Mouse (Mus musculus) MEL (cell line): Measurements from ENCODE around the gene Adam30. TPM values are rescaled to one million over a fixed set of nuclear protein-coding genes. Genes with fewer than 3 reads are reported as not detected.

Experiments used
- DNase-seq: peaks from one replicate; pipeline ENCODE4 v3.0.0; 2011; ENCODE audit warnings: low read depth, low spot score
- H3K27ac ChIP-seq: 2 replicates; pipeline ENCODE4 v1.5.1; 2012; ENCODE audit warnings: low read depth, mild to moderate bottlenecking, control low read depth, low read length, moderate library complexity; ENCODE audit not compliant: control insufficient read depth
- H3K27me3 ChIP-seq, 2 experiments: fragments of 150-350 bp in 1 of 2; sonication (generic) in 1 of 2; 2 replicates each; pipeline ENCODE4 v1.6.1; 2012; ENCODE audit warnings: low read length in 2 of 2, mild to moderate bottlenecking in 2 of 2, improper control_type of control experiment in 1 of 2, moderate library complexity in 1 of 2; ENCODE audit not compliant: insufficient read depth in 2 of 2, control insufficient read depth in 1 of 2
- H3K36me3 ChIP-seq, 2 experiments: 2 replicates each; pipeline ENCODE4 v1.6.1; 2012 to 2014; ENCODE audit warnings: low read length in 2 of 2, improper control_type of control experiment in 1 of 2, inconsistent platforms in 1 of 2, mild to moderate bottlenecking in 1 of 2; ENCODE audit not compliant: insufficient read depth in 2 of 2, control insufficient read depth in 1 of 2
- H3K4me1 ChIP-seq, 2 experiments: fragments of 150-350 bp in 1 of 2; sonication (generic) in 1 of 2; 2 replicates each; pipeline ENCODE4 v1.6.1; 2012; ENCODE audit warnings: low read length in 2 of 2, improper control_type of control experiment in 1 of 2, mild to moderate bottlenecking in 1 of 2; ENCODE audit not compliant: insufficient read depth in 2 of 2, control insufficient read depth in 1 of 2
- H3K4me3 ChIP-seq, 2 experiments: fragments of 150-350 bp in 1 of 2; sonication (generic) in 1 of 2; 2 replicates each; pipeline ENCODE4 v1.5.1; 2012; ENCODE audit warnings: low read depth in 2 of 2, low read length in 2 of 2, mild to moderate bottlenecking in 2 of 2, moderate library complexity in 2 of 2, control low read depth in 1 of 2, improper control_type of control experiment in 1 of 2; ENCODE audit not compliant: control insufficient read depth in 1 of 2, insufficient read depth in 1 of 2
- H3K79me2 ChIP-seq: 2 replicates; pipeline ENCODE4 v1.6.1; 2012; ENCODE audit warnings: mild to moderate bottlenecking, low read length, moderate library complexity; ENCODE audit not compliant: control insufficient read depth, poor library complexity, insufficient read depth
- H3K9ac ChIP-seq: 2 replicates; pipeline ENCODE4 v1.6.1; 2012; ENCODE audit warnings: low read depth, mild to moderate bottlenecking, control low read depth, low read length, moderate library complexity; ENCODE audit not compliant: control insufficient read depth, poor library complexity, severe bottlenecking
- H3K9me3 ChIP-seq: fragments of 150-350 bp; sonication (generic); replicated peaks from 2 replicates; pipeline ENCODE4 v1.6.1; 2012; ENCODE audit warnings: mild to moderate bottlenecking, low read length, improper control_type of control experiment, moderate library complexity; ENCODE audit not compliant: insufficient read depth
- CHD2 ChIP-seq: IDR thresholded peaks from 2 replicates; pipeline ENCODE4 v1.6.1; 2011; ENCODE audit warnings: low read length, improper control_type of control experiment
- ELF1 ChIP-seq: IDR thresholded peaks from 2 replicates; pipeline ENCODE4 v1.6.1; 2014; ENCODE audit warnings: low read depth, mild to moderate bottlenecking, inconsistent platforms, low read length, improper control_type of control experiment, moderate library complexity
- ETS1 ChIP-seq: IDR thresholded peaks from 2 replicates; pipeline ENCODE4 v1.6.1; 2012; ENCODE audit warnings: low read depth, mild to moderate bottlenecking, inconsistent platforms, low read length, improper control_type of control experiment, moderate library complexity
- GABPA ChIP-seq: IDR thresholded peaks from 2 replicates; pipeline ENCODE4 v1.6.1; 2012; ENCODE audit warnings: low read depth, mild to moderate bottlenecking, inconsistent platforms, low read length, improper control_type of control experiment, moderate library complexity
- HCFC1 ChIP-seq: IDR thresholded peaks from 2 replicates; pipeline ENCODE4 v1.6.1; 2012; ENCODE audit warnings: low read depth, mild to moderate bottlenecking, inconsistent platforms, low read length, improper control_type of control experiment, moderate library complexity
- JUND ChIP-seq: IDR thresholded peaks from 2 replicates; pipeline ENCODE4 v1.6.1; 2011; ENCODE audit warnings: low read depth, mild to moderate bottlenecking, improper control_type of control experiment, low read length
- MAFK ChIP-seq: IDR thresholded peaks from 2 replicates; pipeline ENCODE4 v1.6.1; 2011; ENCODE audit warnings: low read depth, mild to moderate bottlenecking, low read length, improper control_type of control experiment, borderline replicate concordance
- MAX ChIP-seq: IDR thresholded peaks from 2 replicates; pipeline ENCODE4 v1.6.1; 2011; ENCODE audit warnings: low read length, improper control_type of control experiment
- MXI1 ChIP-seq: IDR thresholded peaks from 2 replicates; pipeline ENCODE4 v1.6.1; 2011; ENCODE audit warnings: mild to moderate bottlenecking, low read depth, low read length, improper control_type of control experiment
- MYB ChIP-seq: IDR thresholded peaks from 2 replicates; pipeline ENCODE4 v1.6.1; 2011; ENCODE audit warnings: mild to moderate bottlenecking, low read depth, low read length, improper control_type of control experiment
- MYC ChIP-seq: IDR thresholded peaks from 2 replicates; pipeline ENCODE4 v1.6.1; 2011; ENCODE audit warnings: low read depth, mild to moderate bottlenecking, low read length, improper control_type of control experiment, moderate library complexity
- SMC3 ChIP-seq: IDR thresholded peaks from 2 replicates; pipeline ENCODE4 v1.6.1; 2011; ENCODE audit warnings: low read depth, low read length, improper control_type of control experiment
- TBP ChIP-seq: IDR thresholded peaks from 2 replicates; pipeline ENCODE4 v1.8.0; 2011; ENCODE audit warnings: low read depth, low read length, improper control_type of control experiment
- TCF12 ChIP-seq: IDR thresholded peaks from 2 replicates; pipeline ENCODE4 v1.6.1; 2014; ENCODE audit warnings: low read depth, mild to moderate bottlenecking, inconsistent platforms, low read length, improper control_type of control experiment, moderate library complexity
- USF1 ChIP-seq: IDR thresholded peaks from 2 replicates; pipeline ENCODE4 v1.6.1; 2014; ENCODE audit warnings: low read depth, mild to moderate bottlenecking, inconsistent platforms, low read length, improper control_type of control experiment, moderate library complexity
- ZC3H11A ChIP-seq: IDR thresholded peaks from 2 replicates; pipeline ENCODE4 v1.6.1; 2012; ENCODE audit warnings: low read depth, mild to moderate bottlenecking, inconsistent platforms, low read length, improper control_type of control experiment
- ZNF384 ChIP-seq: IDR thresholded peaks from 2 replicates; pipeline ENCODE4 v1.6.1; 2012; ENCODE audit warnings: low read depth, mild to moderate bottlenecking, inconsistent platforms, low read length, improper control_type of control experiment
- polyA plus RNA-seq, 2 experiments: library from polyadenylated mRNA; stranded (reverse) in 1 of 2; unstranded in 1 of 2; fragments of >175 nt in 1 of 2; fragments of >200 nt in 1 of 2; gene quantifications; 2 replicates each; pipeline versions ENCODE4 v1.2.1 to v1.2.4; 2012; ENCODE audit warnings: low replicate concordance in 2 of 2, low read depth in 1 of 2; ENCODE audit not compliant: insufficient read length in 2 of 2, insufficient read depth in 1 of 2, missing spikeins in 1 of 2
- total RNA-seq: library from RNA; depleted of rRNA; stranded (reverse); fragments of 300-350 nt; gene quantifications from 2 replicates; pipeline ENCODE4 v1.2.3, GENCODE M21; 2012

Adam30 gene
- total and polyA plus RNA-seq, 3 experiments, result not detected

DNA sequence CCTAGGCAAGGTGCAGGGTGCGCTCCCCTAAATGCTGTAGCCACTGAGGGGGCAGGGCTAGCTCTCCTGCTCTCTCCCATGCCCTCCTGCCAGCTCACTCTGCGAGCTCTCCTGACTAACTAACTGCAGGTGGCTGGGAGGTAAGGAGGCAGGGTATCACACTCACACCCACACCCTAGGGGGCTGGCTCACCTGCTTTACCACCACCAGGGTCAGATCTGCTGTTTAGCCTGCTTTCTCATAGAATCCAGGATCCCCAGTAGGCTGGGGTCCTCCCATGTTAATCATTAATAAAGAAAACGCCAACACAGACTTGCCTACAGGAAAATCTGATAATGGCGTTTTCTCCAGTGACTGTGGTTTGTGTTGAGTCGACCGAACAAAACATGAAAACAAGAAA is 41.1 kb upstream of the Adam30 start:
- H3K36me3 ChIP-seq, result peaks cover 0 to 6% of the 10 kb centered on the region in 2 experiments; a peak in 2 of 4 replicates
- H3K27ac ChIP-seq, result no peak overlapping the region
- TF ChIP-seq GABPA (no peak), ZNF384 (no peak), MXI1 (no peak), CHD2 (no peak), MAX (no peak), TCF12 (no peak), MYC (no peak), SMC3 (no peak), JUND (no peak), MYB (no peak)
- TF ChIP-seq, all 39 proteins: peak for 0

DNA sequence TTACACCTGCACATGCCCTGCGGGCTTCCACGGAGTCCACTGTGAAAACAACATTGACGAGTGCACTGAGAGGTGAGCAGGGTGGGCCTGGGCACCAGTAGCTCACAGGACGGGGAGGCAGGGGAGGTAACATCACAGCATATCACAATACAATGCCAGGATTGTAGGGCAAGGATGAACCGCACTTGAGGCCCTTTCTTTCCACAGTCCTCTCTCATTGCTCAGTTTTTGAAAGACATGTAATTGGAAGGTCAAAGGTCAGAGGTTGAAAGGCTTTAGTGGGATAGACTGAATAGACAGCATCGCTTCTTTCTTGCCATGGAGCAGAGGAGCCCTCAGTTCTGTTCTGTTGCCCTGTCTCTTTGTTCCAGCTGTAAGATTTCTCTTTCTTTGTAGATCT is 39.5 kb upstream of the Adam30 start:
- no peaks in the 10 kb centered on the region for H3K9me3 ChIP-seq
- H3K27me3 ChIP-seq, result no peaks in the 10 kb centered on the region
- H3K27ac ChIP-seq, result no peak overlapping the region
- no peak overlapping the region for H3K9ac ChIP-seq
- no peaks in the 10 kb centered on the region for H3K4me1 ChIP-seq
- H3K79me2 ChIP-seq, result no peaks in the 10 kb centered on the region
- no peak for TF ChIP-seq CHD2
- no peak for TF ChIP-seq ZC3H11A
- TF ChIP-seq ETS1, result no peak
- TF ChIP-seq ELF1, result no peak
- no peak for TF ChIP-seq HCFC1
- TF ChIP-seq MAFK, result no peak
- TF ChIP-seq TBP, result no peak
- TF ChIP-seq USF1, result no peak
- TF ChIP-seq JUND, result no peak
- peaks cover 0 to 6% of the 10 kb centered on the region in 2 experiments; a peak in 2 of 4 replicates for H3K36me3 ChIP-seq
- DNase-seq, result no peak
- H3K4me3 ChIP-seq, result no peak overlapping the region

More for the DNA sequence above, 41.1 kb upstream of the Adam30 start:
- Histone ChIP-seq H3K9ac (no peak overlapping the region), H3K4me1 (no peaks in the 10 kb centered on the region), H3K79me2 (no peaks in the 10 kb centered on the region), H3K9me3 (no peaks in the 10 kb centered on the region), H3K4me3 (no peak overlapping the region), H3K27me3 (no peaks in the 10 kb centered on the region)
- no peak for DNase-seq
